Mouse (Mus musculus) small intestine, adult 2 months (tissue): ENCODE measurements around the gene Gcm1. TPM values are rescaled to one million over a fixed set of nuclear protein-coding genes. Genes with fewer than 3 reads are reported as not detected.

ENCODE experiments used
- H3K27ac ChIP-seq: fragments of 200-500 bp; 2 replicates; pipeline ENCODE4 v1.5.1; 2012; ENCODE audit warnings: low read depth, low read length, control low read depth, inconsistent platforms; ENCODE audit not compliant: insufficient read depth
- H3K27me3 ChIP-seq: fragments of 200-500 bp; 2 replicates; pipeline ENCODE4 v1.6.1; 2012; ENCODE audit warnings: mild to moderate bottlenecking, moderate library complexity, low read length, inconsistent platforms; ENCODE audit not compliant: control insufficient read depth, insufficient read depth
- H3K36me3 ChIP-seq: fragments of 200-500 bp; 2 replicates; pipeline ENCODE4 v1.6.1; 2012; ENCODE audit warnings: mild to moderate bottlenecking, low read length, control low read depth, inconsistent platforms; ENCODE audit not compliant: control insufficient read depth, insufficient read depth
- H3K4me1 ChIP-seq: fragments of 200-500 bp; 2 replicates; pipeline ENCODE4 v1.6.1; 2012; ENCODE audit warnings: low read length, inconsistent platforms, mixed read lengths; ENCODE audit not compliant: control insufficient read depth, insufficient read depth, insufficient read length
- H3K4me3 ChIP-seq: fragments of 200-500 bp; 2 replicates; pipeline ENCODE4 v1.5.1; 2012; ENCODE audit warnings: low read depth, mild to moderate bottlenecking, control low read depth, inconsistent platforms, low read length, moderate library complexity
- CTCF ChIP-seq: fragments of 200-500 bp; IDR thresholded peaks from 2 replicates; pipeline ENCODE4 v1.5.1; 2012; ENCODE audit warnings: low read depth, mild to moderate bottlenecking, control low read depth, inconsistent platforms, low read length, moderate library complexity, mixed read lengths; ENCODE audit not compliant: insufficient replicate concordance, insufficient read length; ENCODE audit errors: extremely low read depth
- POLR2A ChIP-seq: fragments of 200-500 bp; IDR thresholded peaks from 2 replicates; pipeline ENCODE4 v1.6.1; 2012; ENCODE audit warnings: low read depth, mild to moderate bottlenecking, control low read depth, inconsistent platforms, low read length, moderate library complexity
- WGBS: fragments of 180-500 bp; shearing (Covaris S2); methylation state at CpG from one replicate; pipeline ENCODE4 v1.1.7; 2018; 5-methylcytosine and 5-hydroxymethylcytosine counted together
- polyA plus RNA-seq: library from polyadenylated mRNA; depleted of rRNA; stranded (reverse); fragments of >200 nt; gene quantifications from 2 replicates; pipeline ENCODE4 v1.2.3, GENCODE M21; 2012

Gene Gcm1
- polyA plus RNA-seq, 1 experiment, result not detected

DNA sequence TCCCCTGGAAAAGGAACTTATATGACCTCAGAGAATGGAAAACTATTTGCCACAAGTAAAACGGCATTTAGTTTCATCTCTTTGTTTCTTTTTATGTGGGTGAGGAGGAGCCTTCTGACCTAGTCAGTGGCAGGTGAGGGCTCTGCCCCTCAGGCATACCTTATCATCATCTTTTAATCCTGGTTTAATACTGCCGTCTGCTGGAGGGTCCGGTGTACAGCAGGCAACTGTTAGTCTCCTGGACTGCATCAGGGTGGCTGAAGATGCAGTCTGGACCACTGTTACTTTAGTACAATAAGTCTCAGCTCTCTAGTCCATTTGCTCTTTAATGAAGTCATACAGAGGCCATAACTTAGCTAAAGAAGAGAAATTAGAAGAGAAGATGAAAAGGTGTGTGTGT is 26.9 kb upstream of the Gcm1 start:
- Histone ChIP-seq H3K36me3 (no peaks in the 10 kb centered on the region), H3K4me1 (peaks cover 12% of the 10 kb centered on the region), H3K27ac (no peak overlapping the region), H3K27me3 (no peaks in the 10 kb centered on the region), H3K4me3 (no peak overlapping the region)
- 5% methylated on average over 3 of the region's 3 CpGs for WGBS
- peak; percentile 82; the same call in 1 of the 2 replicates for TF ChIP-seq CTCF
- no peak for TF ChIP-seq POLR2A

GRCm38 (mm10) chr9:78027099-78027498 is 24.6 kb upstream of the Gcm1 start:
- Histone ChIP-seq H3K4me3 (no peak overlapping the region), H3K27ac (no peak overlapping the region), H3K36me3 (no peaks in the 10 kb centered on the region), H3K4me1 (peaks cover 3% of the 10 kb centered on the region), H3K27me3 (no peaks in the 10 kb centered on the region)
- TF ChIP-seq POLR2A (no peak), CTCF (no peak)
- 44% methylated on average over 3 of the region's 3 CpGs for WGBS

DNA sequence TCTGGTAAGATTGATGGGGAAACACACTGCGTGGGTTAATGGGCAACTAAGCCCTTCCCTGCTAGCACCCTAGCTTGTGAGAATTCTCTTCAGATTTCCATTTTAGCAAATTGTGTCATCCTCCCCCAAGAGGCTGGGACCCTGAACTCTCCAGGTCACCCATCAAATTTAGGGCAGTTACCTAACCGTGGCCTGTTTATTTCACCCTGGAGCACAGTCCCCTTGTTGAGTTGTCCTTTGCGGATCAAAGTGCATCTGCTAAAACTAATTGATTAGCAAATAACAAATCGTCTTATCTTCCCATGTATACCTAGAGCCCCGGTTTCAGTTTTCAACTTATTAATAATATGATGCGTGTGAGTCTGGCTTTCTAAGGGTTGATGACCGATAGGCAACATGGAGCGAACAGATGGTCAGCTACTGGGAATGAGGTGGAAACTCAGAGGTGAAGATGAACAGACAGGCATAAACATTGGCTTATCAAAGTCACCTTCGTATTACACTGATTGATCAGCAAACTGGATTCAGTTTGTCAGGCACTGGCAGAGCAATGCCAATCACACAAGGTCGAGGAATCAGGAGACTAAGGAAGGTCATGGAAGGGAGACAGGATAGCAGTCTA is 20.8 kb upstream of the Gcm1 start:
- no peak for TF ChIP-seq CTCF
- no peak for TF ChIP-seq POLR2A
- 73% methylated on average over 10 of the region's 10 CpGs for WGBS
- Histone ChIP-seq H3K4me1 (no peaks in the 10 kb centered on the region), H3K4me3 (no peak overlapping the region), H3K27ac (no peak overlapping the region), H3K27me3 (no peaks in the 10 kb centered on the region), H3K36me3 (no peaks in the 10 kb centered on the region)

DNA sequence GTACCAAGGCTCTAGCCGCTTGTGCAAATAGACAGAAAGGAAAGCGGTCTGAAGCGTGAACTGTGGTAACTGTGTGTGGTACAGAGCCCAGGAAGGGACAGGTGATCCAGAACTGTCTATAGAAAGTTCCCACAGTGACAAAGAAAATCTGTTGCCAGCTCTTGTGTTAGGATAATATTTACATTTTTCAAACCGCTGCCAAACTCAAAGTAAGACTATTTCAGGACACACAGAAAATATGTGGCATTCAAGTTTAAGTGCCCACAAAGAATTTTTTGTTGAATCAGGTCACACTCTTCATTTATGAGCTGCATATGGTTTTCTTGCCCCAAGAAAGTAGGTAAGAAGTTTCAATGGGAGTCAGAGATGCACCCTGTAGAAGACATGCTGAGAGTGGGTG is 18.8 kb upstream of the Gcm1 start:
- no peaks in the 10 kb centered on the region for H3K27me3 ChIP-seq
- H3K36me3 ChIP-seq, result no peaks in the 10 kb centered on the region
- 84% methylated on average over 4 of the region's 4 CpGs for WGBS
- no peak overlapping the region for H3K4me3 ChIP-seq
- no peaks in the 10 kb centered on the region for H3K4me1 ChIP-seq
- TF ChIP-seq POLR2A, result no peak
- TF ChIP-seq CTCF, result no peak
- H3K27ac ChIP-seq, result no peak overlapping the region

DNA sequence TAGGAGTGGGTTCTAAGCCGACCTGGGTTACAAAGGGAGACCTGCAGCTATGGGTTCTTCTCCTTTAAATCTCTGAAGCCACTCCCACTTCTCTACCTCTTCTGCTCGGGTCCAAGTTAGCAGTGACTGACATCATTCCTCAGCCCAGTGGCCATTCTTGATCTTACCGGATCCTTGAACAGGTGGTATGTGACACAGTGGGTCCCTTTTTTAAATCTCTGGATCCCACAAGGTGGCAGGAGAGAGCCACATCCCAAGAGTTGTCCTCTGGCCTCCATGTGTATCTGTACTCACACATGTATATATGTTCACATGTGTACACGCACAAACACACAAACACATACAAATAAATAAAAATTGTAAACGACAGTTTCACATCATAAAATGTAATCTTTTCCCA is 16.4 kb upstream of the Gcm1 start:
- WGBS, result 67% methylated on average over 5 of the region's 5 CpGs

DNA sequence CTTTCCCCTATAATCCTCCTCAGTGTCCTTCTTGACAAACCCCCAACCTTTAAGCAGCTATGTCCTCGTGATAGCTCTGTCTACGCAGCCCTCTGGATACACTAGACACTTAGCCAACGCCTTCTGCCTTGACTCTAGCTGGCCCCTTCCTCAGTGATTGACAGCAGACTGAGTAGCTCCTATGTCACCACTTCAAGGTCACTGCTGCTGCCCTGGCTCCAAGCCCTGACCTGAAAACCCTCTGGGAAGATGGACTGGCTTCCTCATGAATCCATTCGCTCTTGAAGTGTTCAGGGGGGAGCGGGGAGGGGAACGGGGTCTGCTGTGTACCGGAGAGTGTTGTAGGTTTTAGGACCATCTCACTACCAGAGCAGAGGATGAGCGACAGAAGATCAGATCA is 15.9 kb upstream of the Gcm1 start:
- no peaks in the 10 kb centered on the region for H3K27me3 ChIP-seq
- 90% methylated on average over 8 of the region's 8 CpGs for WGBS
- TF ChIP-seq POLR2A (no peak), CTCF (no peak)

More for the DNA sequence above, 16.4 kb upstream of the Gcm1 start:
- no peaks in the 10 kb centered on the region for H3K27me3 ChIP-seq
- H3K36me3 ChIP-seq, result no peaks in the 10 kb centered on the region
- no peaks in the 10 kb centered on the region for H3K4me1 ChIP-seq
- H3K27ac ChIP-seq, result no peak overlapping the region
- H3K4me3 ChIP-seq, result no peak overlapping the region
- TF ChIP-seq CTCF (no peak), POLR2A (no peak)

DNA sequence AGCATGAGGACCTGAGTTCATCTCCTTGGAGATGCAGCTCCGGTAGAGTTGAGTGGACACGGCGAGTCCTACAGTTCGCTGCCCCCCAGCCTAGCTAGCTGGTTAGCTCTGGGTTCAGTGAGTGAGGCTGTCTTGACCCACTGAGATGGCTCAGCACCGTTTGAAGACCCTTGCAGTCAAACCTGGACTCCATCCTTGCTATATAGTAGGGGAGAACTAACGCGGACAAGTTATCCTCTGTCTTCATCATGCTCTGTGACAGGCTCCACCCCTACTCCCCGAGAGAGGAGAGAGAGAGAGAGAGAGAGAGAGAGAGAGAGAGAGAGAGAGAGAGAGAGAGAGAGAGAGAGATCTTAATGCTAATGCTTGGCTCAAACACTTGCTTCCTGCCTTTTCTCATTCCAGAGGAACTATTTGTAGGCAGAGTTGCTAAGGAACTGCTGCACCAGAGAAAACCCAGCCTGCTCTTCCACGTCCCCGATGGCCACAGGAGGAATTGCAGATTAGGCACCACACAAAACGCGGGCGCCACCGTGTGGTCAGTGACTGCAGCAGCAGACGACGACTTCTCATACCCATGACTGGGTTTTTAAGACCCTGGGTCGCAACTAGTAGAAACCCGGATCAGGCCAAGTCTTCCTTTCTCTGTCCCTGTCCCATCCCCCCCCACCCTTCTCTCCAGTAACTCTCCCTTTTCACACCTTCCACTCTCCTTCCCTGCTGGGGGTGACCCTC is 12.8 kb upstream of the Gcm1 start:
- Histone ChIP-seq H3K4me1 (no peaks in the 10 kb centered on the region), H3K27ac (no peak overlapping the region), H3K36me3 (no peaks in the 10 kb centered on the region), H3K4me3 (no peak overlapping the region), H3K27me3 (no peaks in the 10 kb centered on the region)
- no peak for TF ChIP-seq POLR2A
- peak; percentile 99 for TF ChIP-seq CTCF
- 32% methylated on average over 18 of the region's 18 CpGs for WGBS

More for the DNA sequence above, 15.9 kb upstream of the Gcm1 start:
- no peak overlapping the region for H3K4me3 ChIP-seq
- H3K36me3 ChIP-seq, result no peaks in the 10 kb centered on the region
- no peaks in the 10 kb centered on the region for H3K4me1 ChIP-seq
- H3K27ac ChIP-seq, result no peak overlapping the region

- no peaks in the 10 kb centered on the region for H3K27me3 ChIP-seq
- 76% methylated on average over 6 of the region's 6 CpGs for WGBS
Observed at GRCm38 (mm10) chr9:78045171-78045570, 6.6 kb upstream of the Gcm1 start.

More at GRCm38 (mm10) chr9:78045171-78045570, 6.6 kb upstream of the Gcm1 start:
- TF ChIP-seq POLR2A, result no peak
- no peak for TF ChIP-seq CTCF
- H3K4me1 ChIP-seq, result no peaks in the 10 kb centered on the region; the same call in 1 of the 2 replicates
- no peak overlapping the region for H3K27ac ChIP-seq
- H3K36me3 ChIP-seq, result no peaks in the 10 kb centered on the region
- H3K4me3 ChIP-seq, result no peak overlapping the region
